Mouse (Mus musculus): Measurements from ENCODE around the gene Atg4c. TPM values are rescaled to one million over a fixed set of nuclear protein-coding genes. Genes with fewer than 3 reads are reported as not detected.

Atg4c gene
- 10 to 100 TPM; 37.1 to 39.8 TPM for total RNA-seq (2021)

- peak; percentile 91 to 93 for DNase-seq (ENCODE audit: low spot score in 2 of 2)
- intact Hi-C loops (cut with DNase I), result loop anchor here (1.0 kb wide), 1 partner anchor 271 kb away; the partner anchor contains the start of gene Usp1
Observed at GRCm38 (mm10) chr4:99193810-99194582, at the start of gene Atg4c. TSS of gene Atg4c (plus strand) at chr4:99193934.

DNA sequence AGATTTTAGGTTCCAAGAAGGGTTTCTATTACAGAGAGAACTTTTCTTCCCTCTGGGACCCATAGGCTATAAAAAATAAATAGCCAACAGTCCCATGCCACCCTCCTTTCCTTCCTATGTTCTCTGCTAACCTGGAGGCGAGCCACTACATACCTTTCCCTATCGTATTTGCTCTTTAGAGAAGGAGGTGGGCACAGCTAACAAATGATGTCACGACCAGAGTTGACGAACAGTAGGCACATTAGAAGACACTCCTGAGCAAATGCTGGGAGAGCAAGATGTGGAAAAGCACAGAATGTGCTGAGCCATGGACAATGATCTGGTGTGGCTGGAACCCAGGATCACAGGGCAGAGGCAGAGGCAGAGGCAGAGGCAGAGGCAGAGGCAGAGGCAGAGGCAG lies 42.3 kb upstream of the Atg4c start:
- intact Hi-C loops (cut with DNase I), result no loop called here
- DNase-seq (ENCODE audit: low spot score in 2 of 2), result no peak

GRCm38 (mm10) chr4:99151885-99152558 lies 41.7 kb upstream of the Atg4c start:
- intact Hi-C loops (cut with DNase I), result no loop called here
- no peak for DNase-seq (ENCODE audit: low spot score in 2 of 2)

DNA sequence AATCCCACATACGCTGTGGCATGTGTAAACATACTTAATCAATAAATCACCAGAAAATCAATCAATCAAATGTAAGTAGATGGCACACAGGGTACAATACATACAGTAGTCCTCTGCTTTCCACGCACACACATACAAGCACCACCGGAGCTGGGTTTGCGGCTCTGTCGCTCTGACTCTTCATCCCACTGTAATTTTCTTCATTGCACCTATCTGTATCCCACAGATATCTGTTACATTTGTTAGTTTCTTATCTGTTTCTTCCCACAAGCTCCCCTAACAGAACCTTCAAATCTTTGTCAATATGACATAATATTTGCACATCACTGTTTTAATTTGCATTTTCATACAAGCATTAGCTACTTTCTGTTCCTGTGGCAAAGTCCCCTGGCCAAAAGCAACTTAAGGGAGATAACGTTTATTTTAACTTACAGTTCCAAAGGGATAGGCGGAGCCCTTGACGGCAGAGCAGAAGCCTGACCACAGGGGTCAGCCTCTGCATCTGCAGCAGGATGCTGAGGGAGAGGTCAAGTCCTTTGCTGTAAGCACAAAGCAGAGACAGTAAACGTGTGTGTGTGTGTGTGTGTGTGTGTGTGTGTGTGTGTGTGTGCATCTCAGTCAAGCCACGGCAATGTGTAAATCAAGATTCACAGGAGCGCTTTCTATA lies 37.0 kb upstream of the Atg4c start:
- no peak for DNase-seq (ENCODE audit: low spot score in 2 of 2)
- intact Hi-C loops (cut with DNase I), result no loop called here

- intact Hi-C loops (cut with DNase I), result no loop called here
- DNase-seq (ENCODE audit: low spot score in 2 of 2), result no peak
Observed at GRCm38 (mm10) chr4:99158495-99158894, 35.2 kb upstream of the Atg4c start.

GRCm38 (mm10) chr4:99160414-99160813 lies 33.3 kb upstream of the Atg4c start:
- intact Hi-C loops (cut with DNase I), result no loop called here
- DNase-seq (ENCODE audit: low spot score in 2 of 2), result no peak

- DNase-seq (ENCODE audit: low spot score in 2 of 2), result no peak
- intact Hi-C loops (cut with DNase I), result no loop called here
Observed at GRCm38 (mm10) chr4:99160899-99161298, 32.8 kb upstream of the Atg4c start.

DNA sequence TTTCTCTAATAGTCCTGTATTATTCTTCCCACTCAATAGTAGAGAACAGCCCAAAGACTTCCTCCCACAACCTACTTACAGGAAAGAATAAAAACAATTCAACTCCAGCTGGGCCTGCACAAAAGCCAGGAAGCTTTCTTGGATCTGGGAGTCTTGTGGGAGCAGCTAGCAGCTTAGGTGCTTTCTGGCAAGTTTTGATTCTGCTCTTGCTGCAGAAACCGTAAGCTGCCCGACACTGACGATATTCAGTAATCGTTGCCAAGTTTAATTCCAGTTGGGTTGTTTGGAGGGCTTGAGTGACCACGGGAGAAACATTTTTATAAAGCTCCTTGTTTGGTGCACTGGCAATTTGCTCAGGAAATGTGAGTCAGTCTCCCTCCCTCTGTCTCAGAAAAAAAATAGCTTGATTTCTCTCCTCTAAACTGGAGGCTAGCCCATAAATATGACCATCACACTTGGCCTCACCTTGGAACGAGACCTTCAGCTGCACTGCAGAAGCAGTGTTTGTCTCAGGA lies 32.2 kb upstream of the Atg4c start:
- intact Hi-C loops (cut with DNase I), result no loop called here
- DNase-seq (ENCODE audit: low spot score in 2 of 2), result peak; percentile 12 to 36

GRCm38 (mm10) chr4:99163001-99163400 lies 30.7 kb upstream of the Atg4c start:
- DNase-seq (ENCODE audit: low spot score in 2 of 2), result no peak
- intact Hi-C loops (cut with DNase I), result no loop called here

DNA sequence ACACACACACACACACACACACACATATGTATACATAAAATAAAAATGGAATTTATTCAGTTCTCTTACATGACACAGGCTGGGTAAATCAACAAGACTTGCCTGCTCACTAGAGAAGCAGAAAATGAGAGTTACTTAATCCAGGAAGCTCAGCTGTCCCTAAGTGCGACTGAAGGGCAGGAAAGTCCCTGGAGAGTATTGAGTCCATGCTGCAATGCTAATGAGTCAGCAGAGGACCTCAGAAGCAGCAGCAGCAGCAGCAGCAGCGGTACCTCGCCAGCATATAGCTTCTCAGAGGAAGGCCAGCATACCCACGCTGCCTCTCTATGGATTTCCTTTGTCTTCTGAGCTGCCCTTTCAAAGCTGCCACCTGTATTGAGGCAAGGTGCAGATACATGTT lies 30.2 kb upstream of the Atg4c start:
- DNase-seq (ENCODE audit: low spot score in 2 of 2), result no peak
- intact Hi-C loops (cut with DNase I), result no loop called here

DNA sequence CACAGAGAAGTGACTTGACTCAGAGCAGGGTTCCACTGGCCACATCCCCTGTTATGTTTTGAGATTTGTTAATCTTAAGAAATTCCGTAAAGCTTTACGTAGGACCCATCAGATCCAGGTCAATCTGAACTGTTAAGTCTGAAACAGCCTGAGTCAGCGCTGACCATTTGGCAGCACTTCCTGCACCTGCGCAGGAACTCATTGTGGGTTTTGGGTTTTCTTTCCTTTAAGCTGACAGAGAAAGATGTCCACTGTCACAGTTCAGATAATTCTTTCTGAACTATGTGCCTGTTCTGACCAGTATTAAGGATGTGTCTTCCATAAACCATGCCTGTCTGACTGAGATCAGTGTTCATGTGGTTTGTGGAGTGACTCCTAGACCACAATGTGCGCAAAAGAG lies 24.9 kb upstream of the Atg4c start:
- no peak for DNase-seq (ENCODE audit: low spot score in 2 of 2)
- intact Hi-C loops (cut with DNase I), result no loop called here

GRCm38 (mm10) chr4:99174265-99174664 lies 19.5 kb upstream of the Atg4c start:
- intact Hi-C loops (cut with DNase I), result no loop called here
- no peak for DNase-seq (ENCODE audit: low spot score in 2 of 2)

DNA sequence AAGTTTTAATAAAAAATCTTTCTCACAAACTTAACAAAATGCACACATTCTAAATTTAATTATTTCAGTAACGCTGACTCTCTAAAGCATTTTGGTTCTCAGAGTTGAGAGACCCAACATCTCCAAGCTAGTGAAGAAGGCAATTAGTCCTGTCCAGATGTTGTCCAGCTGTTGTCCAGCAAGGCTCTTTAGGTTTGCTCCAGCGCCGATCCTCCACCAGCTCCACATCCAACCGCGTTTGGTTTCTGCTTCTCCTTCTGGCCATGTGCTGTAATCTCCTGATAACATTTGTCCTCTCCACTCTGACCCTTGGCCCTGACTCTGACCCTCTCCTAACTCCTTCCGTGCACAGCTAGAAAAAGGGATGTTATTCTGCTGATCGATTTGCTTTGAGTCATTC lies 16.9 kb upstream of the Atg4c start:
- DNase-seq (ENCODE audit: low spot score in 2 of 2), result no peak
- intact Hi-C loops (cut with DNase I), result no loop called here

- intact Hi-C loops (cut with DNase I), result no loop called here
Observed at GRCm38 (mm10) chr4:99177255-99177654, 16.5 kb upstream of the Atg4c start.

GRCm38 (mm10) chr4:99178851-99179250 lies 14.9 kb upstream of the Atg4c start:
- no peak for DNase-seq (ENCODE audit: low spot score in 2 of 2)
- intact Hi-C loops (cut with DNase I), result no loop called here

More at GRCm38 (mm10) chr4:99177255-99177654, 16.5 kb upstream of the Atg4c start:
- DNase-seq (ENCODE audit: low spot score in 2 of 2), result no peak

DNA sequence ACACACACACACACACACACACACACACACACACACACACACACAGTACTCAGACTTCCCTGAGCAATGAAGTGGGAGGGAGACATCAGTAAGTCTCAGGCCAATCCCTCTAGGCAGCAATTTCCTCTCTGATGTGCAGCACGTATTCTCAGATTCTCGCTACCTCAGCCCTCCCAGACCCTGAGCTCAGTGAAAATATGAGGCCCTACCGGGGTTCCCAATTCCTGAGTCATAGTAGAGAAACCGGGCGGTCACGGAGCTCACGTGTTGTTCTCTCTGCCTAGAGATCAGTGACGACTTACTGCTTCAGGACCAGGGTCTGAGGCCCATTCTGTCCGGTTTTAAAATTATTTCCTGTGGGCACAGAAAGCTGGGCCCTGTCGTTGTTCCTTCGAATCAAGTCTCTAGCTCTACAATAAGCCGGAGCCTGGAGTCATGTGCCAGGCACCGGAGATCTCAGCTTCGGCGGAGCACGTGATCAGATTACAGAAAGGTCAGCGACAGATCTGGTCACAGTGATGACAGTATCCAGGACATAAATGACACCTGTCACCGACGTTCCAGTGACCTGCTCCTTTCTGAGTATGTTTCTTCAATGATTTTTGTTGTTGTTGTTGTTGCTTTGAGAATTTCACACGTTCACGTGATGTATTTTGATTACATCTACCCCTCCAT lies 14.2 kb upstream of the Atg4c start:
- DNase-seq (ENCODE audit: low spot score in 2 of 2), result no peak
- intact Hi-C loops (cut with DNase I), result loop anchor here (5.0 to 10.0 kb wide), 3 partner anchors 135 to 442 kb away; no protein-coding TSS in a partner anchor

DNA sequence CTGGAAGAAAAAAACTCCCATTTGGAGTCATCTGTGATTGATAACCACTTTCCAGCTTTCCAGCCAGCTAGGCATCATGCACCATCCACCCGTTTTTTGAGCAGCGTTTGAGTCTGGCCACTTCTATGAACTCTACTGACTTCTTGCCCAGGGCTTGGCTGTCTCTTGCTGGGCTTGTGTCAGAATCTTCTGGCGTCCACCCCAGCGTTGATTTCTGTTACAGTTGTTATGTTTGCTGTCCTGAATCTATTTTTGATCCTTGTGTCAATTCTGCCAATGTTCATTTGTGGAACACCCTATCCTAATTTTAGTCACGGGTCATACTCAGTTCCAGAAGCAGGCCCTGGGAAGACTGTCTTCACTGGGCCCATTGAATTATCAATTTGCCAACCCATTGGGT lies 12.8 kb upstream of the Atg4c start:
- intact Hi-C loops (cut with DNase I), result loop anchor here (5.0 to 10.0 kb wide), 3 partner anchors 136 to 444 kb away; no protein-coding TSS in a partner anchor
- no peak for DNase-seq (ENCODE audit: low spot score in 2 of 2)

DNA sequence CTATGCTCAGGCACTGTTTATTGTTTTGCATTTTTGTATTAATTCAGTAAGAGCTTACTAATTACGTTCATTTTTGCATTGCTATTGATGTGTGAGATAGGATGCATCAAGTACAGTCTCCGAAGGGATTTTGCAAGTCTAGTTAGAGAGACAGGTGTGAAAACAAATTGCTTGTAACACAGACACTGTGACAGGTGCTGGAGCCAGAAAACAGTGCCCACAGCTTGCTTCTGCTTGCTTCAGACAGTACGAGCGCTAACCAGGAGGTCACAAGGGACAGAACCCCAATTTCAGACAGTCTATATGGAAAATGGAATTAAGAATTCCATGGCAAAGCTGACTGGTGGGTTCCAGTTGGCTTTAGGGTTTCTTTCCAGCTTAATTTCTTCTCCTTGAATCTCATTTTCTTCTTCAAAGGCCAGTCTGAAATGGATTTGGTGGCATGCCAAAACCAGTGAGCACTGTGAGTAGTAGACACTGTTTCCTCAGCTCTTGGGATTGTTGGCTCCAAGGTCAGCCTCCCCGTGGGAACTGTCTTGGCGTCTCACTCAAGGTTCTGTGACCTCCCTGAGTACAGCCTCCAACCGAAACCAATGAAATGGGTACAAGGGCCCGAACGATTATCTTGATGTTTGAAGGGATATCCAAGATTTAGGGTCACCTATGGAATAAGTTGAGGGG lies 11.9 kb upstream of the Atg4c start:
- intact Hi-C loops (cut with DNase I), result loop anchor here (5.0 to 10.0 kb wide), 3 partner anchors 137 to 445 kb away; no protein-coding TSS in a partner anchor
- peak; percentile 18 to 39 for DNase-seq (ENCODE audit: low spot score in 2 of 2)
